Mouse (Mus musculus) intestine, embryonic 14.5 days (tissue): Measurements from ENCODE around the gene Tenm2. TPM values are rescaled to one million over a fixed set of nuclear protein-coding genes. Genes with fewer than 3 reads are reported as not detected.

ENCODE experiments used
- ATAC-seq: fragments of 200-750 bp; cut with Nextera tagmentation; replicated peaks from 2 replicates; pipeline ENCODE4 v1.8.0; 2017; ENCODE audit warnings: low read depth, moderate number of reproducible peaks, moderate TSS enrichment, moderate library complexity; ENCODE audit not compliant: low FRiP score, low TSS enrichment
- DNase-seq: peaks from one replicate; pipeline ENCODE4 v3.0.0-alpha.2; 2018; ENCODE audit warnings: low spot score
- H3K27ac ChIP-seq: fragments of 300-500 bp; sonication (generic); 2 replicates; pipeline ENCODE4 v1.5.1; 2014; ENCODE audit warnings: low read depth, mild to moderate bottlenecking, control low read depth
- H3K27me3 ChIP-seq: fragments of 300-500 bp; sonication (generic); replicated peaks from 2 replicates; pipeline ENCODE4 v1.6.1; 2014; ENCODE audit warnings: low read length, control low read depth; ENCODE audit not compliant: control insufficient read depth, insufficient read depth
- H3K36me3 ChIP-seq: fragments of 300-500 bp; sonication (generic); 2 replicates; pipeline ENCODE4 v1.6.1; 2014; ENCODE audit warnings: low read length, control low read depth; ENCODE audit not compliant: control insufficient read depth, insufficient read depth
- H3K4me1 ChIP-seq: fragments of 300-500 bp; sonication (generic); replicated peaks from 2 replicates; pipeline ENCODE4 v1.6.1; 2014; ENCODE audit warnings: low read length, control low read depth, mixed read lengths; ENCODE audit not compliant: control insufficient read depth, insufficient read depth
- H3K4me2 ChIP-seq: fragments of 300-500 bp; sonication (generic); 2 replicates; pipeline ENCODE4 v1.6.1; 2014; ENCODE audit warnings: low read length
- H3K4me3 ChIP-seq: fragments of 300-500 bp; sonication (generic); 2 replicates; pipeline ENCODE4 v1.5.1; 2014; ENCODE audit warnings: low read depth, low read length, control low read depth, mixed read lengths
- H3K9ac ChIP-seq: fragments of 300-500 bp; sonication (generic); 2 replicates; pipeline ENCODE4 v1.6.1; 2014; ENCODE audit warnings: mild to moderate bottlenecking, low read length
- H3K9me3 ChIP-seq: fragments of 300-500 bp; sonication (generic); 2 replicates; pipeline ENCODE4 v1.6.1; 2016; ENCODE audit warnings: low read length, control low read depth; ENCODE audit not compliant: control insufficient read depth
- whole genome bisulfite sequencing: fragments of 180-500 bp; shearing (Covaris S2); extraction: QIAGEN DNeasy Blood & Tissue Kit; methylation state at CpG from one replicate; pipeline ENCODE4 v1.1.7; 2014; 5-methylcytosine and 5-hydroxymethylcytosine counted together
- polyA plus RNA-seq: library from polyadenylated mRNA; unstranded; fragments of >200 nt; fragmentation: Nextera tagmentation; extraction: Ambion mirVana; gene quantifications from 2 replicates; pipeline ENCODE4 v1.2.1, GENCODE M21; 2014

Gene Tenm2
- polyA plus RNA-seq, 1 experiment from 2014 or later = 2.8 TPM

GRCm38 (mm10) chr11:36137840-36138239, 1097.9 kb downstream of the Tenm2 start:
- DNase-seq (no peak), ATAC-seq (no peak)
- Histone ChIP-seq H3K36me3 (no peaks in the 10 kb centered on the region), H3K9ac (no peak overlapping the region), H3K9me3 (no peaks in the 10 kb centered on the region), H3K27ac (no peak overlapping the region), H3K4me1 (no peaks in the 10 kb centered on the region), H3K4me2 (no peak overlapping the region), H3K27me3 (no peaks in the 10 kb centered on the region), H3K4me3 (no peak overlapping the region)
- WGBS = 82% methylated on average over 4 of the region's 4 CpGs

- Histone ChIP-seq H3K36me3 (no peaks in the 10 kb centered on the region), H3K27ac (no peak overlapping the region), H3K4me1 (no peaks in the 10 kb centered on the region), H3K9ac (no peak overlapping the region), H3K4me3 (no peak overlapping the region), H3K4me2 (no peak overlapping the region), H3K9me3 (no peaks in the 10 kb centered on the region), H3K27me3 (no peaks in the 10 kb centered on the region)
- DNase-seq (no peak), ATAC-seq (no peak)
- WGBS = 84% methylated on average over 6 of the region's 6 CpGs
Measured at GRCm38 (mm10) chr11:36137276-36137675, 1098.5 kb downstream of the Tenm2 start.

- Histone ChIP-seq H3K27me3 (no peaks in the 10 kb centered on the region), H3K9ac (no peak overlapping the region), H3K27ac (no peak overlapping the region), H3K9me3 (no peaks in the 10 kb centered on the region), H3K4me2 (no peak overlapping the region), H3K4me1 (no peaks in the 10 kb centered on the region), H3K36me3 (no peaks in the 10 kb centered on the region), H3K4me3 (no peak overlapping the region)
- ATAC-seq = no peak
- no peak for DNase-seq
- WGBS = 74% methylated on average over 9 of the region's 9 CpGs
Measured at GRCm38 (mm10) chr11:36134645-36135044, 1101.1 kb downstream of the Tenm2 start.

GRCm38 (mm10) chr11:36123275-36123674, 1112.5 kb downstream of the Tenm2 start:
- H3K27me3 ChIP-seq = no peaks in the 10 kb centered on the region
- DNase-seq (no peak), ATAC-seq (no peak)
- H3K4me1 ChIP-seq = no peaks in the 10 kb centered on the region
- WGBS = 66% methylated on average over 2 of the region's 2 CpGs
- no peak overlapping the region for H3K27ac ChIP-seq
- H3K9ac ChIP-seq = no peak overlapping the region
- no peak overlapping the region for H3K4me2 ChIP-seq
- H3K4me3 ChIP-seq = no peak overlapping the region
- no peaks in the 10 kb centered on the region for H3K36me3 ChIP-seq
- no peaks in the 10 kb centered on the region for H3K9me3 ChIP-seq

GRCm38 (mm10) chr11:36121410-36121929, 1114.3 kb downstream of the Tenm2 start:
- 59% methylated on average over 8 of the region's 8 CpGs for WGBS
- Histone ChIP-seq H3K4me3 (no peak overlapping the region), H3K27me3 (no peaks in the 10 kb centered on the region), H3K9me3 (no peaks in the 10 kb centered on the region), H3K4me2 (no peak overlapping the region), H3K4me1 (no peaks in the 10 kb centered on the region), H3K27ac (no peak overlapping the region), H3K9ac (no peak overlapping the region), H3K36me3 (no peaks in the 10 kb centered on the region)
- ATAC-seq = no peak
- no peak for DNase-seq

- Histone ChIP-seq H3K4me1 (no peaks in the 10 kb centered on the region), H3K36me3 (no peaks in the 10 kb centered on the region), H3K9ac (no peak overlapping the region), H3K4me2 (no peak overlapping the region), H3K4me3 (no peak overlapping the region), H3K9me3 (no peaks in the 10 kb centered on the region), H3K27me3 (no peaks in the 10 kb centered on the region), H3K27ac (no peak overlapping the region)
- 66% methylated on average over 7 of the region's 7 CpGs for WGBS
- DNase-seq = no peak
- ATAC-seq = no peak
Measured at GRCm38 (mm10) chr11:36120591-36121409, 1115.0 kb downstream of the Tenm2 start.

GRCm38 (mm10) chr11:36113326-36113725, 1122.4 kb downstream of the Tenm2 start:
- H3K4me3 ChIP-seq = no peak overlapping the region
- WGBS = 77% methylated on average over 12 of the region's 12 CpGs
- H3K9ac ChIP-seq = no peak overlapping the region
- ATAC-seq (no peak), DNase-seq (no peak)
- no peak overlapping the region for H3K27ac ChIP-seq
- H3K4me2 ChIP-seq = no peak overlapping the region
- no peaks in the 10 kb centered on the region for H3K9me3 ChIP-seq
- no peaks in the 10 kb centered on the region for H3K36me3 ChIP-seq
- H3K27me3 ChIP-seq = no peaks in the 10 kb centered on the region
- H3K4me1 ChIP-seq = no peaks in the 10 kb centered on the region

- no peak overlapping the region for H3K27ac ChIP-seq
- no peaks in the 10 kb centered on the region for H3K36me3 ChIP-seq
- no peak for DNase-seq
- ATAC-seq = no peak
- no peaks in the 10 kb centered on the region for H3K9me3 ChIP-seq
- H3K9ac ChIP-seq = no peak overlapping the region
- H3K4me2 ChIP-seq = no peak overlapping the region
- no peak overlapping the region for H3K4me3 ChIP-seq
- H3K27me3 ChIP-seq = no peaks in the 10 kb centered on the region
- 25% methylated on average over 12 of the region's 12 CpGs for WGBS
- H3K4me1 ChIP-seq = no peaks in the 10 kb centered on the region
Measured at GRCm38 (mm10) chr11:36108970-36109731, 1126.6 kb downstream of the Tenm2 start.
